Mouse (Mus musculus) cerebellum, adult 11-12 months (tissue): ENCODE data around the gene Bod1.

Experiments
- DNase-seq: peaks from one replicate; pipeline ENCODE4 v3.0.0; 2022

Gene Bod1

DNA sequence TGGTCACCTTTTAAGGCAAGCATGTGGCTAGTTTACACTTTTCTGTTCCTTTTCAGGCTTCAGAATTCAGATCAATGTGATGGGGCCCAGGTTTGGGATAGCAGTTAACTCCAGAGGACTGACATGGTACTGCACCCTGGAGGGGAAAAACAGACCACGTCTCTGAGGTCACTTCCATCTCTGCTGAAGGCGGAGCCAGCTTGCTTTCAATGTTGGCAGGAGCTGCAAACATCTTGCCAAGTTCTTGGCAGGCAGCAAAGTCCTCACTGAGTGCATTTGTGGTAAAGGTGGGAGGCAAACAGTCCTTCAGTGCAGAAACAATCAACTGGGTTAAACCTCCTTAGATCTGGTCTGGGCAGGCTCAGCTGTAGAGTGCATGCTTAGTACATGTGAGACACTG lies 7.5 kb downstream of the Bod1 start:
- no peak for DNase-seq

GRCm38 (mm10) chr11:31663501-31663900 lies 8.2 kb downstream of the Bod1 start:
- no peak for DNase-seq

DNA sequence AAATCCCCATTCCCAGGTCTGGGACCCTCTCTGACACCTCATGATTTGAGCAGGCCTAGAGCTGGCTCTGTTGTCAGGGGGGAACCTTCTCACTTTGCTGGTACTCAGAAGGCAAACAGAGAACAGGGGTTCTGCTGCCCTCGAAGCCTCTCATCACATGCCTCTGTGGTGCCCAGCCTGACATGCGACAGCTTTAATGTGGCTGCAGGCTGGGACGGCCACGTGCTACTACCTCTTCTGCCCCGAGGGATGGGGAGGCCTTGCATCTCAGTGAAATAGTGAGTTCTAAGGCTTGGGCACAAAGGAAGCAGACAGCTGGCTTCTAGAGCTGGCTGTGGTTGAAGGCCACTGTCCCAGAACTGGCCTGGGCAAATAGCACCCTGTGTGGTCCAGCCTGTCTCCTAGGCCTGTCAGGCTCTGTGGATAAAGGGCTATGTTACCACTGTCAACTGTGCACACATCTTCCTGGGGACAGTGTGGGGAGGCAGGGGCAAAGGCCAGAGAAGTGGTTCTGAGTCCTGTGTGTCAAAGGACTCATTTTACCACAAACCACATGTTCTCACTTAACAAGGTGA lies 8.7 kb downstream of the Bod1 start:
- no peak for DNase-seq

- DNase-seq = no peak
Measured at GRCm38 (mm10) chr11:31662214-31662613, 9.5 kb downstream of the Bod1 start.

DNA sequence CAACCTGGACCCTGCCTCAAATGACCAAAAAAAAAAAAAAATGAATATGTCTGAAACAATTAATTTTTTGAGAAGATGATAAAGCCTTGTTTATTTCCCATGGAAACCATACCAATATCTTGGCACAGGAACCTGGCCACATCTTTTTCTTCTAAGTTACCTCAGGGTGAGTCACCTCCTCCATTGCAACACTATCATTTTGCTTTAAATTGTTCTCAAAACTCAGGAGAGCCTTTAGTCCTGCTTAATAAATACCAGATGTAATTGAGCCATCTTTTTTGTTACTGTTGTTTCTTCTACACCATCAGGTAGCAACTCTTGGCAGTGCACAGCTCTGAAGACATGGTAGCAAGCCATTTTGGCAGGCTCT lies 13.9 kb downstream of the Bod1 start:
- no peak for DNase-seq

DNA sequence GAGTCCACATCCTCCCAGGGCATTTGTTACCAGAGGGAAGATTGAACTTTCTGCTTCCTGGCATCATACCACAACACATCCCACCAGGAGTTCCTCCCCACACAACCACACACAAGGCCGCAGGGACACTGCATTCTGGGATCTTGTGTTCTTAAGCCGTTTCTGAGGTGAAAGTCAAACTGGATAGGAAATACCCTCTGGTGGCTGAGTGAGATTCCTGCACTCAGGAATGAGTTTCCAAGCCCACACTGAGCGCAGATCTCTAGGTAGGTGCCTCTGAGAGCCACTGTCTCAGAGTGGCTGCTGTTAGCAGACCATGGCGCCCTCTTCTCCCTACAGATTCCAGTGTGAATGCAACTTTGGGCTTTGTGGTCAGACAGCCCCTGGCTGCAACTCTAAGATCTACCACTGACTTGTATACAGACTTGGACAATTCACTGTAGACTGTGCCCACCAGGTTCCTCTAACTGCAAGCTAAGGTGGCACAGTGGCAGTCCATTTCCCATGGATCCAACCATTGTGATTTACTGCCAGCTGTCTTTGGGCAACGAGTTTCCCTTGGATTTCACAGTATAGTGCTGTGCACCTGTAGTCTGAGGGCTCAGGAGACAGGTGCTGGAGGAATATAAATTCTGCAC lies 14.4 kb downstream of the Bod1 start:
- DNase-seq = no peak

- DNase-seq = no peak
Measured at GRCm38 (mm10) chr11:31649507-31649906, 22.2 kb downstream of the Bod1 start.

- DNase-seq = no peak
Measured at GRCm38 (mm10) chr11:31647268-31647667, 24.4 kb downstream of the Bod1 start.

DNA sequence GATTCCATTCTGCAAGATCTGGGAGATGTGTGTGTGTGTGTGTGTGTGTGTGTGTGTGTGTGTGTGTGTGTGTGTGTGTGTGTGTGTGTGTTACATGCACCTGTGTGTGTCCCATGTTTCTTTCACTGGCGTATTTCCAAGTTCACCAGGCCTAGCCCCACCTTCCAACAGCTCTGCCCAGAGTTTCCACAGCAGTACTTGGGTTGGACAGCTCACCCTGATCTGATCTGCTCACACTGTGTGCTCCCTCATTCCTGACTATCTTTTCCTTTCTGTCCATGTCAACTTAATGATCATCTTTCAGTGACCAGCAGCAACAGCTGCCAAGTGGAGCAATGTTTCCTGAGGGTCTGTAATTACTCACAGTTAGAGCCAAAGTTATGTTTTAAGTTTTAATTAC lies 25.1 kb downstream of the Bod1 start:
- DNase-seq = no peak

GRCm38 (mm10) chr11:31643120-31643519 lies 28.6 kb downstream of the Bod1 start:
- DNase-seq = no peak

GRCm38 (mm10) chr11:31641066-31641810 lies 30.4 kb downstream of the Bod1 start:
- DNase-seq = no peak

- no peak for DNase-seq
Measured at GRCm38 (mm10) chr11:31640187-31640586, 31.5 kb downstream of the Bod1 start.

- DNase-seq = peak; percentile 32
Measured at GRCm38 (mm10) chr11:31637788-31638373, 33.8 kb downstream of the Bod1 start.

GRCm38 (mm10) chr11:31628700-31629099 lies 43.0 kb downstream of the Bod1 start:
- DNase-seq = no peak

GRCm38 (mm10) chr11:31620796-31621195 lies 50.9 kb downstream of the Bod1 start:
- no peak for DNase-seq

DNA sequence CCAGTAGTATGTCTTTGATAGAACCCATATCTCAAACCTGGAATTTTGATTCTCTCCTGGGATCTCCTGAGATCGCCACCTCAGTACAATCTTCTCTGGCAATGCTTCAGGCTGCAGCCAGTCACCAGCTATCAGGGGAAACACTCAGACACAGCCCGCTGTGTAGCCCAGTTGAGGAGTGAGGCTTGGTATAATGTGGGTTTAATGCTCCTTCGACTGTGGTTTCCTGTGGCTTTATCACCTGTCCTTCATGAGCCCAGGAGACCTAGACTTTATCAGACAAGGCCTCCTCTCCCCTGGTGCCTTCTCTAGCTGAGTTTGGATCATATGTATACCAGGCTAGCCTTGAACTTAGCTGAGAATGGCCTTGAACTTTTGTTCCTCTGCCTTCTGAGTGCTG lies 53.9 kb downstream of the Bod1 start:
- DNase-seq = no peak

GRCm38 (mm10) chr11:31617236-31617635 lies 54.4 kb downstream of the Bod1 start:
- DNase-seq = no peak

- DNase-seq = no peak
Measured at GRCm38 (mm10) chr11:31616722-31617121, 55.0 kb downstream of the Bod1 start.
